Mouse (Mus musculus): ENCODE results near the gene Micu2.

GRCm38 (mm10) chr14:57920568-57921310, 78.3 kb downstream of the Micu2 start:
- no peak for TF ChIP-seq EP300 (IDR thresholded peaks at IDR 0.05; ENCODE audit: low read depth)
- no peak for TF ChIP-seq CTCF (IDR thresholded peaks at IDR 0.05; ENCODE audit: low read depth)

Measured in liver, embryonic 14.5 days (tissue).